ENCODE assay signal across 9 mouse cellular contexts in genomic region chr19:4438791-4439160, GRCm38 (mm10). TPM values are rescaled to one million over a fixed set of nuclear protein-coding genes. Genes with fewer than 3 reads are reported as not detected.
DNase-seq lines count a peak whose midpoint lies in the region; ATAC-seq and TF ChIP-seq lines count a peak whose summit lies in the region.
"Had no signal": no experiment of that assay in that cellular context is flagged by ENCODE, and none has a peak within 500 bp of the region (broad histone marks: within the 10 kb centered on the region; RNA-seq: fewer than 3 reads in every experiment).

No protein-coding gene starts in this region.

- no peak for TF ChIP-seq CTCF in lung, embryonic 14.5 days (IDR thresholded peaks at IDR 0.05; ENCODE audit: low read depth)
- TF ChIP-seq CTCF in olfactory bulb, adult 2 months (IDR thresholded peaks at IDR 0.05; ENCODE audit: insufficient read depth, low read depth, low read length) = no peak

- no peak for TF ChIP-seq POLR2A in olfactory bulb, adult 2 months (IDR thresholded peaks at IDR 0.05; ENCODE audit: insufficient read depth, low read depth, low read length)

- H3K4me1 ChIP-seq in lung, embryonic 14.5 days (ENCODE audit: insufficient read depth) = peaks cover 15% of the 10 kb centered on the region
- peaks cover 48% of the 10 kb centered on the region for H3K4me1 ChIP-seq in embryonic facial prominence, embryonic 13.5 days
- peaks cover 11% of the 10 kb centered on the region; the same call in 1 of the 2 replicates for H3K4me1 ChIP-seq in olfactory bulb, adult 2 months (ENCODE audit: control insufficient read depth, insufficient read depth, low read length)

- peaks cover 4% of the 10 kb centered on the region; the same call in 1 of the 2 replicates for H3K36me3 ChIP-seq in lung, embryonic 14.5 days (ENCODE audit: insufficient read depth)
- H3K36me3 ChIP-seq in embryonic facial prominence, embryonic 13.5 days = peaks cover 14% of the 10 kb centered on the region

- no peaks in the 10 kb centered on the region for H3K27me3 ChIP-seq in lung, embryonic 14.5 days (ENCODE audit: insufficient read depth, low read length)
- no peaks in the 10 kb centered on the region for H3K27me3 ChIP-seq in embryonic facial prominence, embryonic 13.5 days

- DNase-seq in lung, embryonic 14.5 days = peak; percentile 43
- no peak for DNase-seq in lung, postnatal 25 days (ENCODE audit: low spot score)
- peak; percentile 24 for DNase-seq in kidney, postnatal 14 days
- DNase-seq in layer of hippocampus, postnatal 36 days = no peak
- DNase-seq in layer of hippocampus, postnatal 14 days (ENCODE audit: low spot score in 2 of 2) = no peak
- DNase-seq in cerebellum, adult 11-12 months = no peak
- DNase-seq: cerebellum, adult 18-20 months had no signal

- ATAC-seq in lung, embryonic 14.5 days (ENCODE audit: insufficient read depth) = no peak
- ATAC-seq in embryonic facial prominence, embryonic 13.5 days (ENCODE audit: insufficient number of reproducible peaks, insufficient read depth, low FRiP score, low TSS enrichment, low read depth) = no peak

- H3K9me3 ChIP-seq in lung, embryonic 14.5 days (ENCODE audit: low read depth, low read length) = no peaks in the 10 kb centered on the region
- no peaks in the 10 kb centered on the region for H3K9me3 ChIP-seq in embryonic facial prominence, embryonic 13.5 days

- H3K4me3 ChIP-seq in lung, embryonic 14.5 days (ENCODE audit: low read depth, low read length) = peak overlapping the region; percentile 76
- H3K4me3 ChIP-seq in embryonic facial prominence, embryonic 13.5 days = peak overlapping the region; percentile 78
- H3K4me3 ChIP-seq in olfactory bulb, adult 2 months (ENCODE audit: insufficient read depth, low read depth, low read length) = peak overlapping the region; percentile 45

- peak overlapping the region; percentile 88 for H3K4me2 ChIP-seq in lung, embryonic 14.5 days
- peak overlapping the region; percentile 85 for H3K4me2 ChIP-seq in embryonic facial prominence, embryonic 13.5 days

- H3K9ac ChIP-seq in lung, embryonic 14.5 days = peak overlapping the region; percentile 79
- H3K9ac ChIP-seq in embryonic facial prominence, embryonic 13.5 days = peak overlapping the region; percentile 89

- H3K27ac ChIP-seq in lung, embryonic 14.5 days (ENCODE audit: low read depth) = peak overlapping the region; percentile 46; the same call in 1 of the 2 replicates
- peak overlapping the region; percentile 74 for H3K27ac ChIP-seq in embryonic facial prominence, embryonic 13.5 days
- no peak overlapping the region for H3K27ac ChIP-seq in olfactory bulb, adult 2 months (ENCODE audit: insufficient read depth, low read depth, low read length)

- 6% methylated on average over 8 of the region's 8 CpGs for WGBS in lung, embryonic 14.5 days
- 4% methylated on average over 8 of the region's 8 CpGs for WGBS in embryonic facial prominence, embryonic 13.5 days
- WGBS in olfactory bulb, adult 2 months = 38% methylated on average over 8 of the region's 8 CpGs

RNA-seq across cellular contexts. Expression of gene Rhod, which starts 0.5 kb away (rescaled TPM):
- 33.7 and 46.0 TPM in 2 replicates for polyA plus RNA-seq in lung, embryonic 14.5 days (2014; fragmentation: Nextera tagmentation; extraction: Ambion mirVana)
- polyA plus RNA-seq in embryonic facial prominence, embryonic 13.5 days (2015; fragmentation: Nextera tagmentation; extraction: Ambion mirVana) = 39.2 and 42.7 TPM in 2 replicates
- polyA plus RNA-seq in olfactory bulb, adult 2 months (2012; ENCODE audit: insufficient read depth, insufficient read length, low replicate concordance, missing spikeins) = not detected in 2 replicates
- 1 to 10 TPM in 1 of 2 experiments, under 1 TPM in 1; 0.35 to 1.3 TPM for total RNA-seq in layer of hippocampus, postnatal 36 days (2021)
- total RNA-seq in layer of hippocampus, postnatal 14 days (2021) = 1 to 10 TPM; 2.0 to 2.2 TPM

RNA-seq across cellular contexts. Expression of gene Syt12, which starts 38.5 kb away (rescaled TPM):
- polyA plus RNA-seq in lung, embryonic 14.5 days (2014; fragmentation: Nextera tagmentation; extraction: Ambion mirVana) = 1.3 and 1.8 TPM in 2 replicates
- 2.0 and 2.3 TPM in 2 replicates for polyA plus RNA-seq in embryonic facial prominence, embryonic 13.5 days (2015; fragmentation: Nextera tagmentation; extraction: Ambion mirVana)
- not detected in 2 replicates for polyA plus RNA-seq in olfactory bulb, adult 2 months (2012; ENCODE audit: insufficient read depth, insufficient read length, low replicate concordance, missing spikeins)
- 10 to 100 TPM; 26.1 to 30.0 TPM for total RNA-seq in layer of hippocampus, postnatal 36 days (2021)
- total RNA-seq in layer of hippocampus, postnatal 14 days (2021) = 10 to 100 TPM; 34.7 to 37.7 TPM

RNA-seq across cellular contexts. Expression of gene Kdm2a, which starts 40.7 kb away (rescaled TPM):
- polyA plus RNA-seq in lung, embryonic 14.5 days (2014; fragmentation: Nextera tagmentation; extraction: Ambion mirVana) = 56.2 and 63.1 TPM in 2 replicates
- polyA plus RNA-seq in embryonic facial prominence, embryonic 13.5 days (2015; fragmentation: Nextera tagmentation; extraction: Ambion mirVana) = 53.6 and 59.4 TPM in 2 replicates
- 282 TPM in 1 of 2 replicates, not detected in the other for polyA plus RNA-seq in olfactory bulb, adult 2 months (2012; ENCODE audit: insufficient read depth, insufficient read length, low replicate concordance, missing spikeins)
- total RNA-seq in layer of hippocampus, postnatal 36 days (2021) = 10 to 100 TPM; 82.4 to 85.3 TPM
- 10 to 100 TPM; 69.3 to 73.2 TPM for total RNA-seq in layer of hippocampus, postnatal 14 days (2021)

RNA-seq across cellular contexts. Expression of gene 2010003K11Rik, which starts 59.6 kb away (rescaled TPM):
- not detected in 2 replicates for polyA plus RNA-seq in lung, embryonic 14.5 days (2014; fragmentation: Nextera tagmentation; extraction: Ambion mirVana)
- not detected in 2 replicates for polyA plus RNA-seq in embryonic facial prominence, embryonic 13.5 days (2015; fragmentation: Nextera tagmentation; extraction: Ambion mirVana)
- not detected in 2 replicates for polyA plus RNA-seq in olfactory bulb, adult 2 months (2012; ENCODE audit: insufficient read depth, insufficient read length, low replicate concordance, missing spikeins)
- not detected for total RNA-seq in layer of hippocampus, postnatal 36 days (2021)
- not detected for total RNA-seq in layer of hippocampus, postnatal 14 days (2021)

Comparison
In these comparisons a context has a peak if more than half of its experiments do, and no peak if none do; other contexts are left out.
1. DNase-seq: peak in lung, embryonic 14.5 days (single experiment) and kidney, postnatal 14 days (single experiment); none in lung, postnatal 25 days (single experiment), layer of hippocampus, postnatal 36 days (0 of 2), layer of hippocampus, postnatal 14 days (0 of 2) and cerebellum, adult 11-12 months (single experiment).
2. RNA of gene Rhod, which starts 0.5 kb away (polyA plus RNA-seq): 33.7 to 46.0 TPM in lung, embryonic 14.5 days and 39.2 to 42.7 TPM in embryonic facial prominence, embryonic 13.5 days; not detected in olfactory bulb, adult 2 months; every median in the first group is over 10 times any median in the second.
3. Peak in every context shown above with its lines, with median percentiles within 50 percentile points of each other: H3K4me3 ChIP-seq.